Mouse (Mus musculus): ENCODE data around the gene Arvcf.

Arvcf gene

GRCm38 (mm10) chr16:18433341-18433920, 85.4 kb downstream of the Arvcf start:
- no peak for DNase-seq

GRCm38 (mm10) chr16:18436128-18436527, 88.1 kb downstream of the Arvcf start:
- DNase-seq: no peak

- peak; percentile 87 for DNase-seq
Measured at GRCm38 (mm10) chr16:18443385-18443841, 95.4 kb downstream of the Arvcf start.

GRCm38 (mm10) chr16:18447243-18447642, 99.3 kb downstream of the Arvcf start:
- no peak for DNase-seq

GRCm38 (mm10) chr16:18448104-18448503, 100.1 kb downstream of the Arvcf start:
- no peak for DNase-seq

- no peak for DNase-seq
Measured at GRCm38 (mm10) chr16:18449005-18449404, 101.0 kb downstream of the Arvcf start.

- peak; percentile 80 for DNase-seq
Measured at GRCm38 (mm10) chr16:18451486-18452181, 103.7 kb downstream of the Arvcf start.

GRCm38 (mm10) chr16:18452361-18452862, 104.4 kb downstream of the Arvcf start:
- peak; percentile 50 for DNase-seq

GRCm38 (mm10) chr16:18453846-18454245, 105.9 kb downstream of the Arvcf start:
- no peak for DNase-seq

GRCm38 (mm10) chr16:18455407-18455806, 107.4 kb downstream of the Arvcf start:
- no peak for DNase-seq
